Mouse (Mus musculus) adrenal gland, postnatal 36 days (tissue): ENCODE data around the gene Kcna2. TPM values are rescaled to one million over a fixed set of nuclear protein-coding genes. Genes with fewer than 3 reads are reported as not detected.
A peak's percentile ranks its signal among the peaks of the same experiment; 100 is the strongest.

Experiments
- DNase-seq, 2 experiments: peaks; one replicate each; pipeline ENCODE4 v3.0.0; 2021; ENCODE audit warnings: mixed read lengths in 1 of 2
- long read RNA-seq, 2 experiments: library from polyadenylated mRNA; stranded (forward); transcript quantifications; one replicate each; pipeline ENCODE4 v2.0.0; 2021; ENCODE audit warnings: borderline sequencing depth in 2 of 2
- total RNA-seq, 2 experiments: library from RNA; stranded (reverse); gene quantifications; 2 replicates each; pipeline ENCODE4 v1.2.3; 2021

The Kcna2 gene
- total RNA-seq: 1 to 10 TPM in 1 of 2 experiments, under 1 TPM in 1; 0.99 to 1.2 TPM
- long read RNA-seq, experiment 1: 0 reads
- long read RNA-seq, experiment 2: 0 reads

DNA sequence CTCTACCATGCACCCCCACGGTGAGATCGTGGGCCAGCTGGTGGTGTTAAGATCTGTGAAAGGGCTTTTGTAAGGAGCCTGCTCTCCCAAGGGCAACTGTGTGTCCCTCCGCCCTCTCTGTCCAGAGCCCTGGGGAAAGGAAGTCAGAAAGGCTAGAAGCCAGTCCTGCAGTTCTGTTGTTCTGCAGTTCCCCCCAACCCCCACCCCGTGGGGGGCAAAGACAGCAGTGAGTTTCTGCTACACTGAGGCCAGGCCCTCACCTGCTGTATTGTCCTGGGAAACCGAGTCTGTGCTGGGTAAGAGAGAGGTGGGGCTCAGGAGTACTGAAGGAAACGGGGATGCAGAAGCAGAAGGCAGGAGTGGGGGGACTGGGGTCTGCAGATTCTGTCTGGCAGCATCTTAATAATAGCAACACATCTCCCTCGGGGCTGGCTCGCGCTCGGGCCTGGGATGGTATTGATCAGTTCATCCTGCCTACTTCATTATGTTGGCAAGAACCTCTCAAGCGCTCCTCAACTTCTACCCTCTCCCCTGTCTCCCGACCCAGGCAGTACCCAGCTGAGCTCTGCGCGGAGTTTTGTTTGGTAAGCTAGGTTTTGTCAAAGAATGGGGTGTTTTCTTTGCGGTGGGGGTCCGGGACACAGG lies at the start of gene Kcna2:
Gene Kcna2, plus strand, starts transcription at position 336 of the 645 bp plus-strand sequence.
- no peak for DNase-seq

DNA sequence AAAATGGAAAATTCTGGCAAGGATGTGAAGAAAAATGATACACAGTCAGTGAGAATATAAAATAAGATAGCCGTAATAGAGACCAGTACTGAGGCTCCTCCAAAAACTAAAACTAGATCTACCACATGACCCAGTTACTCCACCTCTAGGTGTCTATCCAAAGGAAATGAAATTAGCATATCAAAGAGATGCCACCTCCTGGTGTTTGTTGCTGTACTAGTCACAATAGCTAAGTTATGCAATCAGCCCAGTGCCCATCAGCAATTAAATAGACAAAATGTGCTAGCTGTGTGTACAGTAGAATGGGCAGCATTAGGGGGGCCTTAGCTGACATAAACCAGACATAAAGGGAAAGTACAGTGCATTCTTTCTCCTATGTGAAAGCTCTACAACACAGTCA lies 39.5 kb upstream of the Kcna2 start:
- no peak for DNase-seq

DNA sequence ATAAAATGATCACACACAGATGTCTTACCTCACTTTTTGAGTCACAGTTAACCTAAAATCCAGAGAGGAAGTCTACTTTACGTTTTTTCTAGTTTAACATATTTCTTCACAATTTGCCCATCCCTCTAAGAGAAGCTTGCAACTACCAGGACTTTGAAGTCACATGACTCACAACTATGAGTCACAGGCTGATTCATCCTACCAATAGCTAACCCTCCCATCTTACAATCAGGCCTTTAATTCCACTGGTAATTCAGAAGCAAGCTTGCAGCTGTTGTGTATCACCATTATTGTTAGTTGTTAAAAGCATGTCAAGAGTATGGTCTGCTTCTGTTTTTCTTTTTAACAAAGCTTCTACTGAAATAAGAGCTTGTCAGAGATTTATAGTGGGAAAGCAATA lies 38.2 kb upstream of the Kcna2 start:
- DNase-seq: peak in 1 of 2 experiments; percentile 4

DNA sequence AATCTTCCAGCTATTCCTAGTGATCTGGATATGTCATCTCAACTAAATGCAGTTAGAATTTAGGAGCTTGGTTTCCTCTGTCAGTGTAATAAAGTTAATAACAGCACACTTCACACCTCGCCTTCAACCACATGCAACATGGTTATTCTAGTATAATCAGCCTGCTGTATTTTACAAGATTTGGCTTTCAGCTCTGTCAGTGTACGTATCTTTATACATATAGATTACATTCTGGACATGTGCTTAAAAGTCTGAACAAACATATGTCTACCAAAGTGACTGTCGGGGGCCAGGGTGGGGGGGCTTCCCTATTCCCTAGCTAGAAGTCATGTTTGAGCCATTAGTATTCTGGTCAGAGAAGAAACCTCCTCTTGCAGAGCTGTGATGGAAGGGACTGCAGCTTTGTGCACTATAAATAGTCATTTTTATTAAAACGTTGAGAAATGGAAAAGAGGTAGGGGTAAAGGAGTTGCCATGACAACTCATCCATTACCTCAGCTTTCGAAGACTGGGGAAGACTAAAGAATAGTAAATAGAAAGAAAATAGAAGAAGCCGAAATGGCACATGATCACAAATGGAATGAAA lies 35.3 kb upstream of the Kcna2 start:
- no peak for DNase-seq

DNA sequence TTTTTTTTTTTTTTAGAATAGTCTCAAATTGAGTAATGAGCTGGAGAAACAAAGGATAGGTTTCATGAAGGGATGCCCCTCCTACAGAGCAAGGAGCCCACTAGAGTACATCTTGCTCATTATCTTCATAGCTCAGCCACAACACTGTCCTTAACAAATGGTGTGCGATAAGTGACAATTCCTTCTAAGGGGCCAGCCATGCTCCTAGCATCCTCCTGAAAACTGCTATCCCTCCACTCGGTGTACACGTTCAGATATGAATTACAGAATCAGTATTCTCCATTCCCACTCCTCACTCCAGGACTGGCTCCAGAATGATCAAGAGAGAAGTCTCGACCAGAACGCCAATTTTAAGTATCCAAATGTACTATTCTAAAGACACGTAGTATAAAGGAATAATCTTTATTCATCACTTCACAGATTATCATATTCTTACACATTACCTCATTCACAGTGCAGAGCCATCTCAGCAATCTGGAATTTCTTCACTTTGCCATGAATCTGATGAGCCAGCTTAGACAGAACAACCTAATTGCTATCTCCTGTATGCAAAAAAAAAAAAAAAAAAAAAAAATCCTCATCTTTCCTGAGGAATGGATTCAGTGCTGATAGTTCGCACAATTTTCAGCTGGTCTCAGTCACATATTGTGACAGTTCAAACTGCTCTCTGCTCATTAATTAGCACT lies 34.6 kb upstream of the Kcna2 start:
- DNase-seq: no peak

DNA sequence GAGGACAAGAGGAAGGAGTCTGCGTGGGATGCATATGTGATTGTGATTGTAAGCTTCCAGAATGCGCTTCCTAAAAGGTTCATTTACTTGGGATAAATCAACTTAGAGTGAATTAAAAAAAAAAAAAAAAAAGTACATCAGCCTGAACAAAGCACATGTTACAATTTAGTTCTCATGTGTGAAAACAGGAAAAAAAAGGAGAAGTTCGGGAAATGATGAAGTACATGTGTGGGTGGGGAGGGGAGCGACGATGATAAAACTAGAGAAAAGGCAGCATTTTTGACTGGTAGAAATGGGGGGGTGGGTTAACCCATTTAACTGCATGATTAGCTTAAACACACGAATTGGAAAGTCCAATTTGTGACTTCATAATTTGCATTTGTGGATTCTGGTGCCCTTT lies 33.7 kb upstream of the Kcna2 start:
- no peak for DNase-seq

DNA sequence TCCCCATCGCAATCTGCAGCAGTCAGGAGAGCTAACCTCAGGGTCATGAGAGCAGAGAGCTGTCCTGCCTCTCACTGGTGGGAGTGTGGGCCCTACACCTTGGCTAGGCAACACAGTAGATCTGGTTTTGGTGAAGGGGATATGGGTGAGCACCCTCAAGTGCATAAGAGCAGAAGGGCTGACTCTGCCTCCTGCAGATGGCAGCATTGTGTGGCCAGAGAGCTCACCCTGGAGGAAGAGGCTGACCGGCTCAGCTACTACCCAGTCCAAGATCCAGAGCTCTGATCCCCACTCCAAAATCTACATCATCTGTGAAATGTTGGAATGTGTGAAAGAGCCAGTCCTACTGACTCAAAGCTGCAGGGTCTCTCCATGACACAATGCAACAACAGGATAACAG lies 27.1 kb upstream of the Kcna2 start:
- DNase-seq: no peak

DNA sequence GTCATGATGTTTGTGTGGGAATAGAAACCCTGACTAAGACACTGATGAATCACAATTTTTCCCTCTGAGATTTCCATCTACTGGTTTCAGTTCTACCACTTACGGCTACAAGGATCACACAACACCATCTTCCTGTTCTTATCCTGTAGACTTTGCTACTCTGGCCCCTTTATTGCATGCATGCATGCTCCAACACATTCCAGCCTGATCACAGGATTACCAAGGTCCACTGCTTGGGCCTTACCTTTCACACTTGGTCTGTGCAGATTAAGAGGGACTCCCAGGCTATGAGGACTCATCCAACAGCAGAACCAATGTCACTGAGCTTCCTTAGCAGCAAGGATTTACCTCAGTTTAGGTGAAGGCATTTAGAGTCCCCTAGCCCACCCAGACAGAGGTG lies 25.2 kb upstream of the Kcna2 start:
- DNase-seq: no peak

DNA sequence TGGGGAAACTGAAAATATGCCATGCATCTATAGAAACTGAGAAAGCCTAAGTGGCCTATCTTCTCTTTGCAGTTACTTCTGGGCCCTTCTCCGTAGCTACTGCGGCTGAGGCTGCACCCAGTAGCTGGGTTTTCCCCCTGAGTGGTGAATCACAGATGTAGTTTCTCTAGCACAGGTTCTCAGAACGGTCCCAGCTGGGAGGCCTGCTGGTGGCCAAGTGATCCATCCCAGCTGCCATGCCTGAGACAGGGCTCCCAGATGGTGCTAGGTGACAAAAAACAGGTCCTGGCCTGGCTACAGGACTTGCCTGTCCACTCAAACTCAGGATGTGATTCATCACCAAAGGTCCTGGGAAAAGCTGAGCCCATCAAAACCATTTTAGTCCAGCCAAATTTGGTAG lies 24.3 kb upstream of the Kcna2 start:
- no peak for DNase-seq

DNA sequence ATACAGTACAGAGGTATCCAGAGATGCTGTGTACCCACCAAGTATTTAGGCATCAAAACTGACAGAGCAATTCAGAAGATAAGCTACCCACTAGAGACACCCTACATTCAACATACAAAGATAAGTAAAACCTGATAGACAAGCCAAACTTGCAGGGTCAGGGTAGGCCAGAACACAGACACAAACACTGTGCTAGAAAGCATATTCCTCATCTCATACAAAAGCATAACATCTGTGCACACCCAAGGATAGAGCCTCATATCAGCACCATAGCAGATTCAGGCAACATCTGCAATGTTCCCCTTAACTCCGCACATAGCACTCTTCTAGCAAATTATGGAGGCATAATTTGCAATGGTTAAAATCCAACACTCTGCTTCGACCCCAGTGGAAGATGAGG lies 23.8 kb upstream of the Kcna2 start:
- no peak for DNase-seq

DNA sequence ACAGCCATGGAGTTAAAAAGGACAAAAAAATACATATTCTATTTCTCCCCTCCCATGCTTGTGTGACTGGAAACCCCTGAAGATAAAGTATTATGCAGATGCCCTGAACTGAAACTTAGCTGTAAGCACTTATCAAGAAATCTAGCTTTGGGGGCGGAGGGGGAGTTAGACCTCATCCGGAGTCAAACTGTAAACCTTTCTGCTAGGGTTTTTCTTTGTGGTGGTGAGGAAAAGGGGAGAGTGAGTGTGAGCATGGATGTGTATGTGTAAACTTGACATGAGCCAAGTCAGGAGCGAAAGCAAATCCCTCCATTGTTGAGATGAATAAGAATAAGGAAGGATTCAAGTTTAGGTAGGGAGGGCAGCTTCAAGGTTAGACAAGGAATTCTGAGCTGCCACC lies 20.1 kb upstream of the Kcna2 start:
- no peak for DNase-seq

DNA sequence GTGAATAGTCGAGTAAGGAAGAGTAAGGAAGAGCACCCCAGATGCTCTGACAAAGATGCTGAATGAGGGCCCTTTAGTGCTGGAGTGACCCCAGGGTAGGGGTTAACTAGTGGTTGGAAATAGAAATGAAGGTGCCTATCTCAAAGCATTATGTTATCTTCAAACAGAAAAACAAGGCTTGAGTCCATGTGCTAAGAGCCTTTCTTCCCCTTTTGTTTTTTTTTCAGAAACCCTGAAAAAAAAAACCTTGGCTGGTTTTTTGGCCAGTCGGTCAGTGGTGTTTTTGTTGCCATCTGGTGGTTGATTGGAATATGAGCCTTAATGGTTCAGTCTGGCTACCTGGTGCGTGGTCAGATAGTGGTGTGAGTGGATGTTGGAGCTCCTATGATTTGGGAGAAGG lies 19.7 kb upstream of the Kcna2 start:
- DNase-seq: no peak

DNA sequence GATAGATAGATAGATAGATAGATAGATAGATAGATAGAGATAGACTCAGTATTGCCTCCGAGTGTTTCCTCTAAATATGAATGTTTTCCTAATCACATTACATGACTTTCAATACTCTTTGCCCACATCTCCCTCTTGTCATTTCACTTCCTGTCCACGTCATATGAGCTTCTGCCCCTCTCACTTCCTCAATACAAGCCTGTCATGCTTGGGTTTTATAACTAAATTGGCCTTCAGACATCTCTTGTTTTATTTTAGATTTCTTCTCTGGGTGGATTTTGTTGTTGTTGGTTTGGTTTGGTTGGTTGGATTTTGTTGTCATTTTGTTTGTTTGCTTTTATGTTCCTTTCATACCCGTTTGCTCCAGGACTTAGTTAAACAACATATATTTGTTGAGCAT lies 16.4 kb upstream of the Kcna2 start:
- DNase-seq: no peak

DNA sequence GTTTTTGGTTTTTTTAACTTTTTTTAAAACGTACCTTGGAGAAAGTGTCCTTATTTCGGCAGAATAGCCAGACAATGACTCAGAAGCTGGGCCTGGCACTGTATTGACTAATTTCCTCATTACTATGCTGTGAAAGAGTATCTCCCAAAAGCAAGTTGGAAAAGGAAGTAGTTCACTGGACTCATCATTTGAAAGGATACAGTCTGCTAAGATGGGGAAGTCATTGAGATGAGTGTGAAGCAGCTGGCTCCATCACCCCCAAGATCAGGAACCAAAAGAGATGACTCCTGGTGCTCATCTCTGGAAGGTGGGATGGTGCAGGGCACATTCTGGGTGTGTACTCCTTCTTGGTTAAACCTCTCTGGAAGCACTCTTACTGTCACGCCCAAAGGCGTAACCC lies 13.5 kb upstream of the Kcna2 start:
- DNase-seq: no peak

DNA sequence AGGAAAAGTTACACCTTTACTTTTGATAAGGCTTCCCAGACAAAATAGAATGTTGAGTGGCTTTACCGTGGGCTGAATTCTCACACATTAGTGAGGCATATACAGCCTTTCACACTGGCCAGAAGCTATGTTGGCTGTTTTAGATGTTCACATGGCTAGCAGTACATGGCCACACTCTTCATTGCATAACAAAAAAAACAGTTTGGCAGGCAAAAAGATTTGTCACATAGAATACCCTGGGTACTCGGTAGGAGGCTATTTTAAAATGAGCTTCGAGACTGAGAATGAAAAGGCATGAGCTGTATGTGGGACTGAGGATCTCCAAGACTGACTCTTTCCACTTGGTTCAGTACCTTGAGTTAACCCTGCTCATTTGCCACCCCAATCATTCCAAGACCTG lies 12.1 kb upstream of the Kcna2 start:
- DNase-seq: no peak

DNA sequence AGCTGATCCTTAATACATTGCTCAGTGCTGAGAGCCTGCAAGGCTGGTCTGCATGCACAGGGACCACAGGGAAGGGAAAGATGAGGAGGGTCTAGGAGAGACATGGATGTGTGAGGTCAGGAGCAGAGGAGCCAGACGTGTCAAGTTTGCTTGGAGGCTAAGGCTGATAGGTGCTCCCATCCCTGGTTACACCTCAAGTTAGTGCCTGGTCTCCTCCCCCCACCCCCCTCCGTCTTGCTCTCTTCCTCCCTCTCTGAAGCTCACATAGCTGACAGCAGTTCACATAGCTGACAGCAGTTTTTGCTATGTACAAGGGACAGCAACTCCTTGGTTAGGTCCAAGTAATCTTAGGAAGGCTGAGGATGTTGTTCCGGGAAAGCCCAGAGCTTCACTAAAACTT lies 11.5 kb upstream of the Kcna2 start:
- DNase-seq: no peak

DNA sequence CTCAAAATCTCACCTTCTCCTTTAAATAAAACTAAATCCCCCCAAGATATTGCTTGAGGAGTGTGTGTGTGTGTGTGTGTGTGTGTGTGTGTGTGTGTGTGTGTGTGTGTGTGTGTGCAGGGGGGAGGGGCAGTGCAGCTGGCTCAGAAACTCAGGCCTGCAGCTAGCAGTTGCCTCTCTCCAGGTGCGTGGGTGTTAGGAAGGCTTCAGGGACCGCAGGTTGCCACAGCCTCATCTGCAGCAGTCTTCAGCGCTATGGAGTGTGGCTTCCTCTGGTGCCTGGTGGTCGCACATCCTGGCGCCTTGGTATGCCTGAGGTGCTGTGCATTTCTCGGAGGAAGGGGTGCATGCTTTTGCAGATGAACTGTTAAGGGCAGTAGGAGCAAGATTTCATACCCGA lies 10.9 kb upstream of the Kcna2 start:
- DNase-seq: no peak

DNA sequence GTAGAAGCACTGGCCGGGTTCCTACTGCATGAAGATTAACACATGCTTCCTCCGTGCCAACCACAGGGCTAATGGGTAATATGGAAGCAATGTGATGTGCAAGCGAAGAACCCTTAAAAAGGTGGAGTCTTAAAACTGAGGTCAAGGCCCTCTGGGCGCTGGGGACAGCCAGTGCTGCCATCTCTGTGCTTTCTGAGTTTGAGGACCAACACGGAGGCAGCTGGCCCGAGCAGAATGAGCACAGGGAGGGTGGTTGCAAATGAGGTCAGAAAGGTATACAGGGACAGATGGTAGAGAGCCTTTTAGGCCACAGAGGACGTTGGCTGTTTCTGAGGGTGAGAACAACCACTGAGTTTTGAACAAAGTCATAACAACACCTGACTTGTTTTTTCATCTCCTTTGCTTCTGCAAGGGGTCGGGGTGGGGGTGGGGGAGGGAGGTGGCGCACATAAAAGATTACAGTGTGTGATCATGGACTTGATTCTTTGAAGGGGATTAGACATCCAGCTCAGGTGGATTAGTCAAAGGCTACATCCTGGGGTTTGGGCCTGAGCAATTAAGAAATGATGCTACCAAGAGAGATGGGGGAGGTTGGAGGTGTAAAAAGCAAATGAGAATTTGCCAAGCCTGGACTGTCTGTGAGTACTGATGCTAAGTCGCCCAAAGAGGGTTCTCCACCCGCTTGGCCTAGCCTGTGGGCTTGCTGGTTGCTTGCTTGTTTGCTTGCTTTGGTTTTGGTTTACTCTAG lies 10.4 kb upstream of the Kcna2 start:
- no peak for DNase-seq

DNA sequence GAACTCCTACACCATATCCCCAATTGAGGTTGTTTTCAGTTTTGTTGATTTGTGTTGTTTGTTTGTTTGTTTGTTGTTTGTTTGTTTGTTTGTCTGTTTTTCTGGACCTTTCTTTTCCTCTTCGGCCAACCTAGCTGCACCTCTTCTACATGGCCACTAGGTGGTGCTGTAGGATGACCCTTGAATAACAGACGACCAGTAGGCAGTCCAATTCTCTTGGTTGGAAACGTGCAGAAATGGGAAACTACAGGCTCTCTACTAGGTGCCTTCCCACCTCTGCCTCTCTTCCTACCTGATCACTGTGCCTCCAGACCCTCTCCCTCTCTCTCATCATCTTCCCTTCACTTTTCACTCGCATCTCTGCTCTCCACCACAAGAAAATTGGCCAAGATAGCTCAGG lies 6.9 kb upstream of the Kcna2 start:
- peak; percentile 17 to 47 for DNase-seq

DNA sequence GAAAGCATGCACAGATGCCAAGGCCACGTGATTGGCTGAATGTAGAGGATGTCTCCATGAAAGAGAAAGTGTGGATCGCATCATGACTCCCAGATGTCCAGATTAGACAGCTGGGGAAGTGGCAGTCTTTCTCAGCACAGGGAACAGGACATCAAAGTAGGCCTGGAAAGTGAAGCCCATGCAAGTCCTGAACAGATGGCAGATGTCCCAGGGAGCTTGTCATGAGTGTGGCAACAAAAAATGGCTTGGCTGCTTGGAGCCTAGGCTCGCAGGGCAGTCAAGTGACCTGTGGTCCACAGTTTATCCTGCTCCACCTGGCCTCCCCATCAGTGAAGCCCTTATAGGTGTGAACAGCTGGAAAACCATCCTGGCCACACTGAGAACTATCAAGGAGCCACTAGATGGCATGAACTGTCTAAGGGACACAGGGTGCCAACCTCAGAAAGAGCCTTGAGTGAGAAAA lies 4.6 kb upstream of the Kcna2 start:
- DNase-seq: no peak

DNA sequence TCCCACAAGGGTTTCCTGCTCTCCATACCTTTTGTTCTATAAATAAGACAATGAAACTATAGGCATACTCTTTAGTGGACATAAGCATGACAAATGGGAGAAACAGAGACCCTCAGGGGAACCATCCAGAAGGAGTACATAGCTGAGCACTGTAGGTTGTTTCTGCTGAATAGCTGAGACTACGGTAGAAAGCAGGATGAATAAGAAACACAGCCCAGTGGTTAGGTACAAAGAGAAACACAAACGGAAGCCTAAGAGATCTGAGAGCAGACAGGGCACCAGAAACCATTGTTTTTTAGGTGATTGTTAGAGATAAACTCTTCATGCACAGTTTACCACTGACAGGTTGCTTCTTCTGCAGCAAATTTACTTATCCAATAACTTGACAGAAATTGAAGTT lies 1.1 kb upstream of the Kcna2 start:
- no peak for DNase-seq

DNA sequence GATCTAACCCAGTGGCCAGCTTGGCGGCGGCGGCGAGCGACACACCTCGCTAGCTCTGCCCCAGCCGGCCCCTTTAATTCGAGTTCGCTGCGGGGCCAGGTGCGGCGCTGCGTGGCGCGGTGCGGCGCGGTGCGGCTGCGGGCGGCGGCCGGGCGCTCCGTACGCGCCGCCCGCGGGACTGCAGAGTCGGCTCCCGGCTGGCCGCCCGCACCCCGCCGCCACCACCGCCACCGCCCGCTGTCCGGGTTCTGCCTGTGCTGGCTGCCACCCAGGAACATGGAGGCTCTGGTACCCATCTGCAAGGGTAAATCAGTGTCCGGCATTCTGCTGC lies 475 bp downstream of the Kcna2 start:
- DNase-seq: peak; percentile 24 to 44
